Mouse (Mus musculus) heart, embryonic 11.5 days (tissue): ENCODE results near the gene Glcci1. TPM values are rescaled to one million over a fixed set of nuclear protein-coding genes. Genes with fewer than 3 reads are reported as not detected.

Experiments
- ATAC-seq: fragments of 200-750 bp; cut with Nextera tagmentation; replicated peaks from 2 replicates; pipeline ENCODE4 v1.8.0; 2017; ENCODE audit warnings: moderate library complexity; ENCODE audit not compliant: insufficient number of reproducible peaks, low FRiP score, low TSS enrichment
- H3K27ac ChIP-seq: fragments of 300-500 bp; sonication (generic); 2 replicates; pipeline ENCODE4 v1.5.1; 2014; ENCODE audit warnings: mild to moderate bottlenecking, low read depth, low read length
- H3K27me3 ChIP-seq: fragments of 300-500 bp; sonication (generic); 2 replicates; pipeline ENCODE4 v1.6.1; 2014; ENCODE audit warnings: mild to moderate bottlenecking, low read length, mixed read lengths; ENCODE audit not compliant: control insufficient read depth, insufficient read depth
- H3K36me3 ChIP-seq: fragments of 300-500 bp; sonication (generic); 2 replicates; pipeline ENCODE4 v1.6.1; 2014; ENCODE audit warnings: mild to moderate bottlenecking, low read length, moderate library complexity, mixed read lengths; ENCODE audit not compliant: control insufficient read depth, insufficient read depth
- H3K4me1 ChIP-seq: fragments of 300-500 bp; sonication (generic); 2 replicates; pipeline ENCODE4 v1.6.1; 2014; ENCODE audit warnings: low read length; ENCODE audit not compliant: control insufficient read depth, insufficient read depth
- H3K4me2 ChIP-seq: fragments of 300-500 bp; sonication (generic); 2 replicates; pipeline ENCODE4 v1.6.1; 2014; ENCODE audit warnings: mild to moderate bottlenecking, moderate library complexity
- H3K4me3 ChIP-seq: fragments of 300-500 bp; sonication (generic); 2 replicates; pipeline ENCODE4 v1.5.1; 2014; ENCODE audit warnings: low read depth, low read length
- H3K9ac ChIP-seq: fragments of 300-500 bp; sonication (generic); 2 replicates; pipeline ENCODE4 v1.6.1; 2014; ENCODE audit warnings: mild to moderate bottlenecking, low read depth, low read length, moderate library complexity
- H3K9me3 ChIP-seq: fragments of 300-500 bp; sonication (generic); replicated peaks from 2 replicates; pipeline ENCODE4 v1.6.1; 2016; ENCODE audit warnings: low read length; ENCODE audit not compliant: control insufficient read depth
- WGBS: fragments of 180-500 bp; shearing (Covaris S2); extraction: QIAGEN DNeasy Blood & Tissue Kit; methylation state at CpG from one replicate; pipeline ENCODE4 v1.1.7; 2014; ENCODE audit not compliant: insufficient replicate concordance; 5-methylcytosine and 5-hydroxymethylcytosine counted together
- polyA plus RNA-seq: library from polyadenylated mRNA; unstranded; fragments of >200 nt; fragmentation: Nextera tagmentation; extraction: Ambion mirVana; gene quantifications from 2 replicates; pipeline ENCODE4 v1.2.1, GENCODE M21; 2014

Glcci1 gene
- polyA plus RNA-seq, 1 experiment from 2014 or later: 7.4 TPM

DNA sequence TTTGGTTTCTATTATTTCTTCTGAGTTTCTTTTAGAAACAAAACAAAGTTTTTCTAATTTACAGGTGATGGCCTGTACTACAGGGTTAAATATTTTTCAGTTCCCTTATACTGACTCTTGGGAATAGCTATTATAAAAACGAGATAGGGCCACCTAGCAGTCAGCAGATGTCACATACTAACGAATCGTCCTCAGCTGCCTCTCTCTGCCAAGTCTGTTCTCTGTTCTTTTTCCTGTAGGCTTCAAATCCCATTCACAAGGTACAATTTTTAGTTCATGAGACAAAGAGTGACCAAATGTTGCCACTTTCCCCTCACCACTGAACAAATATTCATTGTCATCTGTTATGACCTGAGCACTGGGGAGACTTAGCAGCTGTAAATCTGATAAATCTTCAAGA is 5.4 kb upstream of the Glcci1 start:
- ATAC-seq: no peak
- Histone ChIP-seq H3K27me3 (no peaks in the 10 kb centered on the region), H3K9me3 (no peaks in the 10 kb centered on the region), H3K27ac (no peak overlapping the region), H3K4me1 (no peaks in the 10 kb centered on the region), H3K36me3 (no peaks in the 10 kb centered on the region), H3K4me3 (no peak overlapping the region), H3K4me2 (no peak overlapping the region), H3K9ac (no peak overlapping the region)
- WGBS: 37% methylated on average over 3 of the region's 3 CpGs

DNA sequence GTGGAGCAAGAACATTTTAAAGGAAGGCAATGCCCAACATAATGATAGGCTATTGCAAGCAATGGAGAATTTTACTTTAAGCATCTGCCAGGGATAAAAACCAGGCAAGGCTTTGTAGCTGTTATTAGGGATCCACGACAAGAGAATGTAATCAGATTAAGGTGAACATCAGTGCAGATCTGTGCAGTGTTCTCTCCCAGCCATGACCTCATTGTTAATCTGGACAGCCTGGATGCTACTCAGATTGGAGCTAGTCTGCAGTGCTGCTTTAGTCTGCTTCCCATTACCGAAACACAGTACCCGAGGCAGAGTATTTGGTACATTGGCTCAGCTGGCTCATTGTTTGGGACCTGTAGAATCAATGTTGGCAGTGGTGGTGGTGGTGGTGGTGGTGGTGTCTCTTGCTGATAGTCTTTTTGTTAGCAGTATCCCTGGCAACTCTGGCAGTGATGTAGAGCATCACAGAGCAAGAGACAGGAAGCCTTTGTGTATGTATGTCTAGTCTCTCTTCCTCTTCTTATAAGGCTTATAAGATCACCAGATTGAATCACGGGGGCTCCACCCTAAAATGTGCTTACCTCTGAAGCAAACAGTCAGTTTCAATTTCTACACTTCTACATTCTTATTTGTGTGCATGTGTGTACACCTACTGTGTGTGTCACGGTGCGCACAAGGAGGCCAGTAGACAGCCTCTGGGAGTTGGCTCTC is 4.7 kb upstream of the Glcci1 start:
- Histone ChIP-seq H3K27ac (no peak overlapping the region), H3K4me2 (no peak overlapping the region), H3K9ac (no peak overlapping the region), H3K4me1 (no peaks in the 10 kb centered on the region), H3K9me3 (no peaks in the 10 kb centered on the region), H3K27me3 (no peaks in the 10 kb centered on the region), H3K36me3 (no peaks in the 10 kb centered on the region), H3K4me3 (no peak overlapping the region)
- WGBS: 82% methylated on average over 6 of the region's 6 CpGs
- ATAC-seq: no peak

DNA sequence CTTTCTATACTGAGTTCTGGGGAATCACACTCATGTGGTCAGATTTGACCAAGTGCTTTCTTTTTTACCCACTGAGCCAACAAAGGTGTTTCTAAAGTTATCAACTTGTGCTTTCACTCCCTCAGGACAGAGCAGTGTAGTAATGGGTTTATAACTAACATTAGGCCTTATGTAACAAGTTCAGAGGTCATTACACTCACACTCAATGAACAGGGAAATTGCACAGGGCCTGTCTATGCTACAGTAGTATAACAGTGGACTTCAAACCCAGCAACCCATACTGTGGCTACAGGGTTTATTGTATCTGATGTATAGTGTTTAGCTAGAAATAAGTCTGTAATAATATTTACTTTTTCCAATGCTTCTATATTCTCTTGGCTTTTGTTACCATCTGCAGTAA is 2.8 kb upstream of the Glcci1 start:
- no peaks in the 10 kb centered on the region for H3K9me3 ChIP-seq
- no peak for ATAC-seq
- H3K9ac ChIP-seq: no peak overlapping the region
- H3K27me3 ChIP-seq: no peaks in the 10 kb centered on the region
- H3K4me1 ChIP-seq: peaks cover 4% of the 10 kb centered on the region; the same call in 1 of the 2 replicates
- H3K4me3 ChIP-seq: no peak overlapping the region
- no peak overlapping the region for H3K4me2 ChIP-seq
- no peaks in the 10 kb centered on the region for H3K36me3 ChIP-seq
- H3K27ac ChIP-seq: no peak overlapping the region

GRCm38 (mm10) chr6:8508883-8509536 is 390 bp upstream of the Glcci1 start:
- Histone ChIP-seq H3K4me3 (peak overlapping the region; percentile 70), H3K4me1 (peaks cover 4% of the 10 kb centered on the region; the same call in 1 of the 2 replicates), H3K9me3 (no peaks in the 10 kb centered on the region), H3K4me2 (peak overlapping the region; percentile 74), H3K9ac (peak overlapping the region; percentile 94), H3K27ac (peak overlapping the region; percentile 96), H3K36me3 (no peaks in the 10 kb centered on the region), H3K27me3 (no peaks in the 10 kb centered on the region)
- WGBS: under 1% methylated on average over 56 of the region's 56 CpGs
- peak; percentile 99 for ATAC-seq

- peak overlapping the region; percentile 74 for H3K4me2 ChIP-seq
- peak overlapping the region; percentile 96 for H3K27ac ChIP-seq
- H3K4me1 ChIP-seq: peaks cover 4% of the 10 kb centered on the region; the same call in 1 of the 2 replicates
- no peaks in the 10 kb centered on the region for H3K27me3 ChIP-seq
- peak; percentile 32 for ATAC-seq
- under 1% methylated on average over 41 of the region's 73 CpGs for WGBS
- peak overlapping the region; percentile 70 for H3K4me3 ChIP-seq
- no peaks in the 10 kb centered on the region for H3K9me3 ChIP-seq
- no peaks in the 10 kb centered on the region for H3K36me3 ChIP-seq
- peak overlapping the region; percentile 94 for H3K9ac ChIP-seq
These were observed 812 bp downstream of the Glcci1 start for GRCm38 (mm10) chr6:8509961-8510863.

GRCm38 (mm10) chr6:8510864-8511428 is 1.5 kb downstream of the Glcci1 start:
- ATAC-seq: no peak
- Histone ChIP-seq H3K36me3 (no peaks in the 10 kb centered on the region), H3K9ac (peak overlapping the region; percentile 94), H3K4me3 (peak overlapping the region; percentile 70), H3K27ac (no peak overlapping the region), H3K4me2 (peak overlapping the region; percentile 74), H3K9me3 (no peaks in the 10 kb centered on the region), H3K27me3 (no peaks in the 10 kb centered on the region), H3K4me1 (peaks cover 4% of the 10 kb centered on the region; the same call in 1 of the 2 replicates)
- 6% methylated on average over 7 of the region's 7 CpGs for WGBS

DNA sequence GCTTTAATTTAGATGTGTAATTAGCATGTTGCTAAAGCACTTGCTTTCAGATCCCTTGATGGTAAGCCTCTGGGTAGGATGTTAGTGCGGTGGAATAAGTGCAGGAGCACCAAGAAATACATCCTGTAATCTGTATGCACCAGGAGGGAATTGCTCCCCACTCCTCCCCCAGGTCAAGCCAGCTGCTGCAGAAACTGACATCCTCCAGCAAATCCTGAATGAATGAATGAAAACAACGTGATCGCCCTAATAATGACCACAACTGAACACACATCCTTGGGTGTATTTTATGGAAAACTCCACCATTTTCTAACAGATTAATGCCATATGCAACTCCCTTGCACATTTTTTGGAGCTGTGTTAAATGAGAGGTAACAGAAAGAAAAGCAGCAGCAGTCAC is 2.0 kb downstream of the Glcci1 start:
- Histone ChIP-seq H3K9me3 (no peaks in the 10 kb centered on the region), H3K27ac (no peak overlapping the region), H3K4me3 (peak overlapping the region; percentile 70), H3K4me2 (peak overlapping the region; percentile 74), H3K27me3 (no peaks in the 10 kb centered on the region), H3K36me3 (no peaks in the 10 kb centered on the region), H3K9ac (no peak overlapping the region), H3K4me1 (peaks cover 4% of the 10 kb centered on the region; the same call in 1 of the 2 replicates)
- ATAC-seq: no peak
- WGBS: 24% methylated on average over 3 of the region's 3 CpGs

- no peaks in the 10 kb centered on the region for H3K36me3 ChIP-seq
- H3K9me3 ChIP-seq: no peaks in the 10 kb centered on the region
- ATAC-seq: no peak
- no peak overlapping the region for H3K27ac ChIP-seq
- peaks cover 4% of the 10 kb centered on the region; the same call in 1 of the 2 replicates for H3K4me1 ChIP-seq
- no peaks in the 10 kb centered on the region for H3K27me3 ChIP-seq
- peak overlapping the region; percentile 74 for H3K4me2 ChIP-seq
- H3K9ac ChIP-seq: peak overlapping the region; percentile 43
- H3K4me3 ChIP-seq: peak overlapping the region; percentile 70; the same call in 1 of the 2 replicates
- WGBS: 42% methylated on average over 8 of the region's 8 CpGs
These were observed 3.0 kb downstream of the Glcci1 start for GRCm38 (mm10) chr6:8512416-8512815.
